Mouse (Mus musculus) brain, embryonic 14.5 days (tissue): ENCODE measurements around the gene Snd1.

ENCODE experiments used
- CTCF ChIP-seq: fragments of 200-500 bp; IDR thresholded peaks from 2 replicates; pipeline ENCODE4 v1.5.1; 2012; ENCODE audit warnings: inconsistent platforms, mild to moderate bottlenecking, moderate library complexity, borderline replicate concordance; ENCODE audit not compliant: insufficient read depth, insufficient read length; ENCODE audit errors: extremely low read depth
- POLR2A ChIP-seq: fragments of 200-500 bp; IDR thresholded peaks from 2 replicates; pipeline ENCODE4 v1.6.1; 2012; ENCODE audit warnings: mild to moderate bottlenecking, inconsistent platforms, borderline replicate concordance; ENCODE audit not compliant: poor library complexity, insufficient read depth, insufficient read length, severe bottlenecking; ENCODE audit errors: extremely low read depth

DNA sequence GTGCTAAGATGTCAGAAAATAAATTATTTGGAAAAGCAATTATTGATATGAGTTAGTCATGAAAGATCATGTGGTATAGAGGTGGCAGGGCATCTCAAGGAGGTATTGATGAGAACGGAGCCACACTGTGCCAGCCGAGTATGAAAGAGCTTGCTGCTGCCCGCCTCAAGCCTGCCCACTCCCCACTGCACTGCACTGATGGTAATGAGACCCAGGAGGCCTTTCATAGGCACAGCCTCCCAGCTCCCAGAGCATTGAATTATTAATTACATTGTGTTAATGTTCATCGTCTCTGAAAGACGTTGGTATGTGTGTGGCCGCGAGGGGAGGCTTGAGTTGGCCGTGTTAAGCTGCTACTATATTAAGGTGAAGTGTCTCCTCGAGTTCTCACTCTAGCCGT lies 390.2 kb downstream of the Snd1 start:
- TF ChIP-seq CTCF (no peak), POLR2A (no peak)
